Mouse (Mus musculus): ENCODE measurements around the gene Jag2.

The Jag2 gene

GRCm38 (mm10) chr12:112929562-112930352 lies at the start of gene Jag2:
Gene Jag2 (minus strand): TSS chr12:112929776.
- no peak for DNase-seq

GRCm38 (mm10) chr12:112977156-112977555 lies 47.6 kb upstream of the Jag2 start:
- no peak for DNase-seq

GRCm38 (mm10) chr12:112976371-112977073 lies 46.9 kb upstream of the Jag2 start, which contains the start of gene Btbd6:
Gene Btbd6 (plus strand): TSS chr12:112976482.
- DNase-seq, result peak; percentile 92

GRCm38 (mm10) chr12:112974736-112975135 lies 45.2 kb upstream of the Jag2 start:
- DNase-seq, result no peak

- DNase-seq, result no peak
Observed at GRCm38 (mm10) chr12:112969616-112970015, 40.0 kb upstream of the Jag2 start.

- no peak for DNase-seq
Observed at GRCm38 (mm10) chr12:112968943-112969342, 39.4 kb upstream of the Jag2 start.

- no peak for DNase-seq
Observed at GRCm38 (mm10) chr12:112965783-112966182, 36.2 kb upstream of the Jag2 start.

GRCm38 (mm10) chr12:112961872-112962271 lies 32.3 kb upstream of the Jag2 start:
- DNase-seq, result no peak

GRCm38 (mm10) chr12:112961428-112961827 lies 31.9 kb upstream of the Jag2 start:
- DNase-seq, result peak; percentile 70

- no peak for DNase-seq
Observed at GRCm38 (mm10) chr12:112959421-112959820, 29.8 kb upstream of the Jag2 start.

- DNase-seq, result no peak
Observed at GRCm38 (mm10) chr12:112958303-112958702, 28.7 kb upstream of the Jag2 start.

GRCm38 (mm10) chr12:112955800-112956199 lies 26.2 kb upstream of the Jag2 start:
- peak; percentile 76 for DNase-seq

- no peak for DNase-seq
Observed at GRCm38 (mm10) chr12:112952926-112953565, 23.5 kb upstream of the Jag2 start.

- DNase-seq, result peak; percentile 61
Observed at GRCm38 (mm10) chr12:112952433-112952832, 22.9 kb upstream of the Jag2 start.

- DNase-seq, result no peak
Observed at GRCm38 (mm10) chr12:112951150-112951842, 21.7 kb upstream of the Jag2 start.

GRCm38 (mm10) chr12:112950761-112951129 lies 21.2 kb upstream of the Jag2 start:
- no peak for DNase-seq

GRCm38 (mm10) chr12:112950040-112950760 lies 20.6 kb upstream of the Jag2 start:
- DNase-seq, result peak; percentile 94

GRCm38 (mm10) chr12:112947307-112947706 lies 17.7 kb upstream of the Jag2 start:
- no peak for DNase-seq

GRCm38 (mm10) chr12:112943669-112944068 lies 14.1 kb upstream of the Jag2 start:
- DNase-seq, result no peak

- peak; percentile 65 for DNase-seq
Observed at GRCm38 (mm10) chr12:112941776-112942713, 12.5 kb upstream of the Jag2 start, which contains the start of gene Nudt14. Gene Nudt14 (minus strand): TSS chr12:112942124.

- peak; percentile 60 for DNase-seq
Observed at GRCm38 (mm10) chr12:112941156-112941775, 11.7 kb upstream of the Jag2 start.
